Mouse (Mus musculus) kidney, adult 11 months (tissue): ENCODE data around the gene Hist1h3g.

Experiments
- DNase-seq: peaks from one replicate; pipeline ENCODE4 v3.0.0; 2022

Gene Hist1h3g

DNA sequence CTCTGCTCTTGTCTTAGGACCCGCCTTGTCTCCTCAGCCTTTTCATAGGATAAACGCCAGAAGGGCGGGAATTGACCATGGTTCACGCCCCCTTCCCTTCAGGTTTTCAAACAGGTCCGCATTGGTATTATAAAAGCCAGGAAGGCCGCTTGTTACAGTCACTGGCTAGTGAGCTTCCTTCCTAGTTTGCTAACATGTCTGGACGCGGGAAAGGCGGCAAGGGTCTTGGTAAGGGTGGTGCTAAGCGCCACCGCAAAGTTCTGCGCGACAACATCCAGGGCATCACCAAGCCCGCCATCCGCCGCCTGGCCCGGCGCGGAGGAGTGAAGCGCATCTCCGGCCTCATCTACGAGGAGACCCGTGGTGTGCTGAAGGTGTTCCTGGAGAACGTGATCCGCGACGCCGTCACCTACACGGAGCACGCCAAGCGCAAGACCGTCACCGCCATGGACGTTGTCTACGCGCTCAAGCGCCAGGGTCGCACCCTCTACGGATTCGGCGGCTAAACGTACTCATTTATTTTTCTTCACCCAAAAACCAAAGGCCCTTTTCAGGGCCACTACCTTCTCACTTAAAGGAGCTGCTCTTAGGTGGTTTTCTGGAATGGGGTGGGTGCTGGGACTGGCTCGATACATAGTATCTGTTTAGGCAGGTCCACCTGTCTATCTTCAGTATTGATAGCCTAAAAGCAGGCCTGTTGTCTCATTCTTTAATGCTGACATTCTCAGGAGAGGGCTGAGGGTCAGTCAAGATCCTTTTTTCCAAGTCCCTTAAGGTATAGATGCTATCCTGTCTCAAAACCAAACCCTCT is 46.4 kb downstream of the Hist1h3g start, which contains the start of gene Hist1h4d:
Hist1h4d (plus strand) TSS at position 191 of the 811 bp plus-strand sequence.
- peak; percentile 96 for DNase-seq

DNA sequence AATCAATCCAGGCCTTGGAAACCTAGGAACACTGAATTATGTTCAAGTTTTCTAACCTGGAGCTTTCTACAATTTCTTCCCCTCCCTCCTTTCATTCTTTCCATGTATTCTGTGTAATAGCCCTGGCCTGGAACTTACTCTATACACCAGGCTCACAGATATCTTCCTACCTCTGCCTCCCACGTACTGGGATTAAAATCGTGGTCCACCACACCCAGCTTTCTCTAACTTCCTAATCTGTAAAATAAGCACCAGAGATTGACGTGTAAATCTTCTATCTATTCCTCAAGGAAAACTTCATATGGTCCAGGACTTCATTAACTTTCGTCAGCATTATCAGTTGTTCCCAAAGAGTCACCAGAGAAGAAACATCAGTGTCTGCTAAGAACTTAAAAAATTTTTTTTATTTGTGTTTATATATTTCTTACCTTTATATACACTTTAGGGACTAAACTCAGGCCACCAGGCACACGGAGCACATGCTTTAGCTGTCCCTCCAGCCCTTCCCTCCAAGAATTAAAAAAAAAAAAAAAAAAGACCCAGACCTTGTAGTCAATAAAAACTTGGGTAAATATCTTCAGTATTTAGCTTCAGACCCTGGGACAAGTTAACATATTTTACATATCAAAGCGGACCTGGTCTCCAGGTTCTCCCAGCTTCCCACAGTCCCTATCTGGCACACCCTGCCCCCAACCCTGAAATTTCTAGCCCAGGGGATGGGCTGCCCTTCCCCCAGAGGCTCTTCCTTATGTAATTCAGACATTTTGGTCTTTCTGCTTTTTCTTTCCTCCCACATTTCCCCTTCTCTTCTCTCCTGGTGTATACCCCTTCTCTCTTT is 47.2 kb downstream of the Hist1h3g start:
- no peak for DNase-seq

GRCm38 (mm10) chr13:23583387-23584068 is 48.3 kb downstream of the Hist1h3g start:
- DNase-seq, result no peak

DNA sequence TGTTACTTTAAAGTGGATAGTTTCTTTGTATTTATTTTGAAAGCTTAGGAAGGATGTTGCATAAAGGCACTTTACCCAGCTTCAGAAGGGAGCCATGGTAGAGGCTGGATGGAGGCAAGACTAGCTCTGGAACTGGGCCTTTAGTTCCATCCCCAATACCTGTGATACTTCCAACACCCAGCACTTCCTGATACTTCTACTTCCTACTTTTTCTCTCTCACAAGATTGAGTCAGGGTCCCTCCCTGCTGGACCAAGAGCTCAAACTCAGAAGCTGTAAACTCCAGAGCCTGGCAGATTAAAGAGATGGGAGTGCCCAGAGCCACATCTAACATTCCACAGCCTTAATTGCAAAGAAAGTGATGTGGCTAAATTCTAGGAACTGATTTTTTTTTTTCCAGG is 49.1 kb downstream of the Hist1h3g start:
- no peak for DNase-seq

DNA sequence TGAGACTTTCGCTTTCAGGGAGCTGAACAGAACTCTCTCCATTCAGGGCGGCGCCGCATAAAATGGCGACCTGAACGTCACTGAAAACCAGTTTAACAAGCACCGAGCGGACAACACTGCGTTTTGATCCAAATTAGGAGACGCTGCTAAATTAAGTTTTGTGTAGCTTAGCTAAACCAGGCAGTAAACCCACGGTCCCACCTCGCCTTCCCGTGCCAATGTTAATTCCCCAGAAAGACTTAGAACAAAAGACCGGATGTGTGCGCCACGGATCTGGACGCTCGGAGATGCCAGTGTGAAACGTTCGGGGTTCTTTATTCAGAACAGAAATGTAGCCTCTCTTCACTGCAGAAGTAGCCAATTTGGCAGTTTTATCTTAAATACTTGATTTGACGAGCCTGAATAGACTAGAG is 49.8 kb downstream of the Hist1h3g start:
- peak; percentile 61 for DNase-seq
